Mouse (Mus musculus) NIH3T3 (cell line): ENCODE measurements around the gene Amdhd2.
A peak's percentile ranks its signal among the peaks of the same experiment; 100 is the strongest.
"Not testable (repeated sequence)": the region's sequence is repeated elsewhere in the genome, so short reads cannot be mapped to it uniquely, and the experiment has no call there.

Source experiments
- DNase-seq: peaks from one replicate; pipeline ENCODE4 v3.0.0-alpha.2; 2012; ENCODE audit warnings: low read depth

Amdhd2 gene

GRCm38 (mm10) chr17:24156394-24156793, 7.2 kb downstream of the Amdhd2 start:
- no peak for DNase-seq

GRCm38 (mm10) chr17:24155742-24156141, 7.8 kb downstream of the Amdhd2 start:
- no peak for DNase-seq

GRCm38 (mm10) chr17:24154463-24154862, 9.1 kb downstream of the Amdhd2 start:
- no peak for DNase-seq

- DNase-seq: peak; percentile 89
Measured at GRCm38 (mm10) chr17:24151890-24152563, 11.5 kb downstream of the Amdhd2 start.

GRCm38 (mm10) chr17:24151382-24151781, 12.2 kb downstream of the Amdhd2 start:
- no peak for DNase-seq

- no peak for DNase-seq
Measured at GRCm38 (mm10) chr17:24150824-24151223, 12.7 kb downstream of the Amdhd2 start, which contains the start of gene Pdpk1. TSS of gene Pdpk1 (minus strand) at chr17:24150924.

- DNase-seq: no peak
Measured at GRCm38 (mm10) chr17:24149421-24149820, 14.1 kb downstream of the Amdhd2 start.

- DNase-seq: no peak
Measured at GRCm38 (mm10) chr17:24142897-24143296, 20.7 kb downstream of the Amdhd2 start.

GRCm38 (mm10) chr17:24141425-24141920, 22.1 kb downstream of the Amdhd2 start:
- DNase-seq: peak; percentile 99

GRCm38 (mm10) chr17:24140845-24141424, 22.6 kb downstream of the Amdhd2 start:
- peak; percentile 77 for DNase-seq

GRCm38 (mm10) chr17:24139968-24140367, 23.6 kb downstream of the Amdhd2 start:
- DNase-seq: peak; percentile 45

GRCm38 (mm10) chr17:24139256-24139655, 24.3 kb downstream of the Amdhd2 start:
- no peak for DNase-seq

GRCm38 (mm10) chr17:24137226-24137880, 26.2 kb downstream of the Amdhd2 start:
- DNase-seq: peak; percentile 54

- no peak for DNase-seq
Measured at GRCm38 (mm10) chr17:24134062-24134461, 29.5 kb downstream of the Amdhd2 start.

- not testable (repeated sequence) for DNase-seq
Measured at GRCm38 (mm10) chr17:24132919-24133318, 30.6 kb downstream of the Amdhd2 start.

- DNase-seq: no peak
Measured at GRCm38 (mm10) chr17:24131570-24131969, 32.0 kb downstream of the Amdhd2 start.

- not testable (repeated sequence) for DNase-seq
Measured at GRCm38 (mm10) chr17:24129246-24129645, 34.3 kb downstream of the Amdhd2 start.

GRCm38 (mm10) chr17:24127592-24127991, 36.0 kb downstream of the Amdhd2 start:
- no peak for DNase-seq

GRCm38 (mm10) chr17:24126801-24127200, 36.8 kb downstream of the Amdhd2 start:
- DNase-seq: no peak

- peak; percentile 95 for DNase-seq
Measured at GRCm38 (mm10) chr17:24119446-24119845, 44.1 kb downstream of the Amdhd2 start.

GRCm38 (mm10) chr17:24113031-24113430, 50.5 kb downstream of the Amdhd2 start:
- no peak for DNase-seq

- peak; percentile 22 for DNase-seq
Measured at GRCm38 (mm10) chr17:24111256-24111655, 52.3 kb downstream of the Amdhd2 start.

- DNase-seq: peak; percentile 25
Measured at GRCm38 (mm10) chr17:24108896-24109295, 54.7 kb downstream of the Amdhd2 start.
